Mouse (Mus musculus): ENCODE results near the gene Jarid2. TPM values are rescaled to one million over a fixed set of nuclear protein-coding genes. Genes with fewer than 3 reads are reported as not detected.

The Jarid2 gene
- total RNA-seq, 2 experiments from 2014 or later, result 23.0 to 27.5 TPM

DNA sequence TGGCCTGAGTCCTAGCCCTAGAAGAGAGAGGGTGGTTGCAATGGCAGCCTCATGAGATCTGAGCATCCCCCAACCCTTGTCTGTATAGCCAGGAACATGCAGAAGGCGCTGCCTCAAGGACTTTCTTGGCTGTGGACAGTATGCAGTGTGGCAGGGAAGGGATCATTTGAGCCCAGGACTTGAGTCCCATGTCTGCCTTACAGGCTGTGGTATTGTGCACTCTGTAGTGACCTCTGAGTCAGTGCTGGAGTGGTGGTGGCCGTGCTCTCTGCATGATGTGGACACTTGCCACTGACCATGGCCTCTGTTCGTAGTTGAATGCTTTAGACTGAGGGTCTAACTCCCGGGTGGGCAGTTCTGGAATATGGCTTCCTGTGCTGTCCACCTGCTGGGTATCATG, 187.9 kb downstream of the Jarid2 start:
- no peak for DNase-seq

DNA sequence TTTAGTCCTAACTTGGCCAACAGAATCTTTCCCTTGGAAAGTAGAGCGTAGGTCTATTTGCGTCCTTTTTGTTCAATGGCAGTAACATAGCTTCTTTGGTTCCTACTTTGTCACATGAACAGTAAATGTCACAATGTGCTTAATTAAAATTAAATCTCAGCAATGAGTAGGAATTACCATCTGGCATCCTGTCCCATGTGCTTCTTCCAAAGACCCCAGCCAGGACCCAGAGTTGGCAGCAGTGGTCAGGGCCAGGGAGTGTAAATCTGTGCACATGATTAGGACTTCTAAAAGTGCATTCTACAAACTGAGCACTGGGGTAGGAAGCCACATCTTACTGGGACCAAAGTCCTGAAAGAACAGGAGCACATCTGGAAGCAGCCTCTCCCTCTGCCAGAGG, 189.0 kb downstream of the Jarid2 start:
- DNase-seq, result no peak

GRCm38 (mm10) chr13:44921095-44921494, 191.8 kb downstream of the Jarid2 start:
- no peak for DNase-seq

DNA sequence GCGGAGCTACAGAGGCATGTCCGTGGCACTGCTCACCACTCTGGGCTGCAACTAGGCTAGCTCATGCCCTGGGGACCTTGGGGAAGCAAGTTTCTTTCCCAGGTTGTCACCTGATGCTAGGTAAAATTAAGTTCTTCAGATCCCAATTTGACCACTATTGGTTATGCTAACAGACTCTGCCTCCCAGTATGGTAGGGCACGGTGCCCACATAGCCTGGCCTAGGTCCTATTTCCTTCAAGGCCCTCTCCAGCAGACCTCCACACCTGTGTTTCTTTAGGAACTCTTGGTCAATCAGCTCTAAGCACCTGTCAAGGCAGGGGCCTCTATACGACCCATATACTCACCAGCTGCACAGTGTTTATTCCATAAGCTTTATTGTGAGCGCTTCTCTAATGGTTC, 192.4 kb downstream of the Jarid2 start:
- no peak for DNase-seq

GRCm38 (mm10) chr13:44924042-44924441, 194.8 kb downstream of the Jarid2 start:
- DNase-seq, result no peak

DNA sequence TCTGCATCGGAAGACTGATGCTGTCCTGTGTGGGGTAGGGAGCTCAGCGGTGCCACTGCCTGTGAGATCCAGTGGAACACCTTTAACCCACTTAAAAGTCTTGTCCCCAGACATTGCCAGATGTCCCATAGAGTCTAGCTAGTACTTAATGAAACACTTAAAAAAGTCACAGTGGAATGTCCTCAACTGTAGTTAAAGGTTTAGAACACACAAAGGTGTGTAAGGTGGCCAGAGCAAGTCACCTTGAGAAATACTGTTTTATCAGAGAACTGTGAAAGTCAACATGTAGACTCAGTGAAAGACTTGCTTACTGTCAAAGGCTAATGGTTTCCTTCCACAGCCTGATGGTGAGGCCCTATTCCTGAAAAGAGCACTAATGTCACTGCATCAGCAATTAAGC, 195.9 kb downstream of the Jarid2 start:
- DNase-seq, result no peak

DNA sequence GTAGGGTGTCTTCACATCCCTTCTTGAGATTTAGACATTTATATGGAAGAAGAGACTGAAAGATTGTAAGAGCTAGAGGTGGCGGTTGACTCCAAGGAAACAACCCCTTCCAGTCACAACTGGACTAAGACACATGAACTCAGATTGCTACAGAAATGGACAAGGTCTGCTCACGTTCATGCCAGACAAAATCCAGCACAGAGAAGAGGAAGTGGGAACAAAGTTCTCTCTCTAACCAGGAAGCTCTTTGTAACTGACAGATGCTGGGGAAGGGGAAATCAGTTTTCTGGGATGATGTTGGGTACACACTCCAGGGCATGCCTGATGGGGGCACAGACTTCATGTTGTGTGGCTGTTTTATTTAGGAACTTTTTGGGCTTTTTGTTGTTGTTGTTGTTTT, 197.0 kb downstream of the Jarid2 start:
- no peak for DNase-seq

- no peak for DNase-seq
These were observed 203.3 kb downstream of the Jarid2 start for GRCm38 (mm10) chr13:44932307-44933264.

GRCm38 (mm10) chr13:44933575-44933974, 204.3 kb downstream of the Jarid2 start:
- no peak for DNase-seq

- no peak for DNase-seq
These were observed 208.4 kb downstream of the Jarid2 start for GRCm38 (mm10) chr13:44937681-44938080.

DNA sequence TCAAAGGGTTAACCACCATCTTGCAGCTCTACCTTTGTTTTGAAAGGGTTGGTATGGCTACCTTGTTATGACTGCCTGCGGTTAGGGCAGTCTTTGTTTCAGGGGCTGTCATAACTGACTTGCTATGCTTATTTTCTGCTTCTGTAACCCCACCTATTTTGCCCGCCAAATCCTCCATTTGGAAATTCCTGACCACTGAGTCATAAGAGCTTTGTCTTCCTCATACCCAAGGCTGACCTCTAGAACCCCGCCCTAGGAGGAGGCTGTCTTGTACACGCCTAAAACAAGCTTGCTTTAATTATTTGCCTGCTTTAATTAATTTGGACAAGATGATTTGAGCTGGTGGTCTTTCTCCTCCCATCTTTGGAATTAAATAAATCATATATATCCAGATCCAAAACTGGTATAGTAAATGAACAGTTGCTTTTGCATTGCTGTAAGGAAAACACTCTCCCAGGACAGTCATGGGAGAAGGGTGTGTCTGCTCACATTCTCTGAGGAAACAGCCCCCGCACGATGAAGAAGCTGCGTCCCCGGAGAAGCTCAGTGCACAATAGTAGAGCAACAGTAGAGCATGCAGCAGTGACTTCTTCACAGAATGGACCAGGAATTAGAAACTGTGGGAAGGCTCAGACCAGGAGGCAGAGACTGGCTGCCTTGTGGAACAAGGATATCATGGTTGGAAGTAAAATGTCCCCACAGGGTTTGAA, 210.2 kb downstream of the Jarid2 start:
- no peak for DNase-seq

GRCm38 (mm10) chr13:44943618-44944017, 214.3 kb downstream of the Jarid2 start:
- DNase-seq, result no peak

DNA sequence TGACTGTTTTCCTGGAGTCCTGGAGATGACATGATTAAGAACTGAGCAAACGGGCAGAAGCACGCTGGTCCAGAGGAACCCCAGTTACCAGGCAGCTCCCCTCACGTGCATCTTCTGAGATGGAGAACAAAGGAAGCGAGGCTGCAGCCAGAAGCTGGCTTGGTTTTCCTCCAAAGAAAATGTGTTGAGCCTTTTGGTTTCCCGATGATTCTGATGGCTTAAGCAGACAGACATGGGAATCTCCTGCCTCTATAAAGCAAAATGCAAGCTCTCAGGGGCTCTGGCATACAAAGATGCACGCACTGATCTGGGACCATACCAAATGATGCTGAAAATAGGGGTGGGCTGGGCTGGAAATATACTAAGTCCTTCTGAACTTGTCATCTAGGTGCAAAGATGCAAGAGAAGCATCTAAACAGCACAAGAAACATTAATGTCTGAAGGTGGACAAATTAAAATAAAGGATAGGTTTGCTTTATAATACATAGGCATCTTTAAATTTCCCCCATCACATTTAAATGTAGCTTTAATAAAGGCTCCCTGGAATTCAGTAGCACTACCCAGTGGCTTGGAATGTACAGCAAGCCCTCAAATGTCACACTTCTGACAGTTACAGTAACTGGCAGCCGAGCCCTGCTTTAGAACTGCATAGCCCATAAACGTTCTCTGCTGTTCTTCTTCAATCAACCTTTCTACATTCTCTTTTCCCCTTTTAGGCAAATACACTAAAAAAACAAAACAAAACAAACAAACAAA, 217.8 kb downstream of the Jarid2 start:
- DNase-seq, result no peak

DNA sequence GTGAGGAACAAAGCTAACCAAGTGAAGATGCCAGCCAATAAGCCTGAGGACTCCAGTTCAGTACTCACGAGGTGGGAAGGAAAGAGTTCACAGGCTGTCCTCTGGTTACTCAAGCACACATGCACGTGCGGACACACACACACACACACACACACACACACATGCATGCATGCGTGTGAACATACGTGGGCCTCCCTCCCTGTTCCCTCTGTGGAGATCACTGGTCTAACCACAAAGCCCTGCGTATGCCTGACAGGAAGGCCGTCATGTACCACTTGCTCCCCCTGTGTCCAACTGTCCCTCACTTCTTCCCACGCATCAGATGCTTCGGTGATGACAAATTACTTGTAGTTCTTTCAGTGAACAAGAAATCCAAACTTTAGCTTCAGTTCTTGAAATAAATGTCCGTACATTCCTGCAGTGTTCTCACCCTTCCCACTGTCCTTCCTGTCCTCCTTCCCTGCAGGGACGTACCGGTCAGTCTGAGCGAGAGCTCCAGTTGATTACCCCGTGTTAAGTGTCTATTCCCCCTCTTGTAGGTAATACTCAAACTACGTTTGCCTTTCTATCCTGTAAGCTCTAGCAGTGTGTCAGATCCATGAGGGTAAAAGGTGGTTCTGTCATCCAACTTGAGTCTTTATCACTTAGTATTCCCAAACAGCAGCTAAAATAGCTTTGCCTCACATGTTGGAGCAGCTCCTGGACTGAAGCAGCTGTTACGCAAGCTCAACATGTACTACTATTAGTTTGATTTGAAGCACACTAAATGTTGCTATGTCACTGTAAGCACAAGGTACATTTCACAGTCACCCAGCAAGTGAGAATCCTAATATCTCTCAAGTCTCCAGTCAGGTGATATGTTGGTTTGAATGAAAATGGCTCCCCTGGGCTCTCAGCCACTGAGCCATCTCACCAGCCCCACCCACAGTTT, 219.3 kb downstream of the Jarid2 start:
- DNase-seq, result no peak

DNA sequence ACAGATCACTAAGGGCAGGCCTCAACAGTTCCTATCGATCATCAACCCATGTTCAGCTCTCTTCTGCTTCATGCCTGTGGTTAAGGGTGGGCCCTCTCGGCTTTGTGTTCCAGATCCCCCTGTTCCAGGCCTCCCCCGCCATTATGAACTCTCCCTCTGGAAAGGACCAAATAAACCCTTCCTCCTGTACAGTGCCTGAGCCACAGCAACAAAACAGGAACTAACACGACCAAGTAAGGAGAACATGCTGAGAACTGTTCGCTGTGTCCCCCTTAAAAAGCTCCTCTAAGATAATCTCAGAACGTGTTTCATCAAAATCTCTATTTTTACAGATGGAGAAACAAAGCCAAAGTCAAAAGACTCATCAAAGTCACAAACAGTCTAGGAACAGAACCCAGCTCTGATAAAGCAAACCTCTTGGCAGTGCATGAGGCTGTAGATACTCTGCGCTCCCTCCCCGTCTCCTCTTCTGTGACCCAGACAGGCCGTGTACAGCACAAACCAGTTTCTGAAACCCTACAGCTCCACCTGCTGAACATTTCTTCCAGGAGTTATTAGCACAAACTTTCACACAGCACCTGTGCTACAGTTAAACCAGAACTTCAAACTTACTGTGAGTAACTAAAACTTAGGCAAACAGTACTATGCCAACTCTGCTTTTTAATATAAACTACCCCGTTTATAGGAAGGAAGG, 223.3 kb downstream of the Jarid2 start:
- no peak for DNase-seq

- DNase-seq, result no peak
These were observed 224.4 kb downstream of the Jarid2 start for GRCm38 (mm10) chr13:44953546-44954231.

DNA sequence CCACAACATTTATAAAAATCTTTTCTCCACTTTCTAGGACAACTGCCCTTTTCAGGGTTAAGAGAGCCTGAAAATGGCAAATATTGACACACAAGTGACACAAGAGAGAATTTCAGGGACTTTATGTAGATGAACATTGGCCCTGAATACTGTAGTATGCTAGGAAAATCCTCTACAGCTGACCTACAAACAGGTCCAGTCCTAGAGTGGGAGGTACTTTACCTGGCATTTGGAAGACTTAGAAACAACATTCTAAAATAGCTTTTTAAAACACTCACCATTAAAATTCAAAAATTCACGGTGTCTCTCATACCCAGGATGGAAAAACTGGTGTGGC, 224.9 kb downstream of the Jarid2 start:
- no peak for DNase-seq

DNA sequence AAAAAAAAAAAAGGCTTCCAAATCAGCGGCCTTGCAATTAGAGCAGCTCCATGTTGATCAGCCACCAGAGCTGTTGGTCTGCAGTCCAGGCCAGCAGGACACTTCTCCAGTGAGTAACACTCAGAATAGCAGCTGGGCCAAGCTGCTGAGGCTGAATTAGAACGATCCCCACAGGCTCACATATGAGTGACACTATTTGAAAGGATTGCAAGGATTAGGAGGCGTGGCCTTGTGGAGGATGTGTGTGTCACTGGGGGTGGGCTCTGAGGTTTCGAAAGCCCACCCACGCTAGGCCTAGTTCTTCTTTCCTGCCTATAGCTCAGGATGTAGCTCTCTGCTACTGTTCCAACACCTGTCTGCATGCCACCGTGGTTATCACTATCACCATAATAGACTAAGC, 226.5 kb downstream of the Jarid2 start:
- no peak for DNase-seq

DNA sequence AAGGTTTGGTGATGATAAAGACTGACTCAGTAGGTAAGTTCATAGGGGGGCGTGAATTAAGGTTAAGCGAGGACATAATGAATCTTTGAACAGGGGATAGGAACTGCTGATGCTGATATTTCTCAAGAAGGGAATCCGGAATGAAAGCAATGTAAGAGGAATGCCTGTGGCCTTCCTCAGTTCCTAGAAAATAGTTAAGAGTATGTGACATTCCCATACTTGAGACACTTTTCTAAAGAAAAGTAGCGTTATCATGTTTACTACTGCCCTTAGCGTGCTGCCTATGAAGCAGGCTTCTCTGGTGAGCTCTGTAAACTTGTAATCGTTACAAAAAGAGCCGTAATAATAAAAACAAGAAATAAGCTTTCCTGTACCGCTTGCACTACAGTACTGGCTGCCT, 227.8 kb downstream of the Jarid2 start:
- no peak for DNase-seq

DNA sequence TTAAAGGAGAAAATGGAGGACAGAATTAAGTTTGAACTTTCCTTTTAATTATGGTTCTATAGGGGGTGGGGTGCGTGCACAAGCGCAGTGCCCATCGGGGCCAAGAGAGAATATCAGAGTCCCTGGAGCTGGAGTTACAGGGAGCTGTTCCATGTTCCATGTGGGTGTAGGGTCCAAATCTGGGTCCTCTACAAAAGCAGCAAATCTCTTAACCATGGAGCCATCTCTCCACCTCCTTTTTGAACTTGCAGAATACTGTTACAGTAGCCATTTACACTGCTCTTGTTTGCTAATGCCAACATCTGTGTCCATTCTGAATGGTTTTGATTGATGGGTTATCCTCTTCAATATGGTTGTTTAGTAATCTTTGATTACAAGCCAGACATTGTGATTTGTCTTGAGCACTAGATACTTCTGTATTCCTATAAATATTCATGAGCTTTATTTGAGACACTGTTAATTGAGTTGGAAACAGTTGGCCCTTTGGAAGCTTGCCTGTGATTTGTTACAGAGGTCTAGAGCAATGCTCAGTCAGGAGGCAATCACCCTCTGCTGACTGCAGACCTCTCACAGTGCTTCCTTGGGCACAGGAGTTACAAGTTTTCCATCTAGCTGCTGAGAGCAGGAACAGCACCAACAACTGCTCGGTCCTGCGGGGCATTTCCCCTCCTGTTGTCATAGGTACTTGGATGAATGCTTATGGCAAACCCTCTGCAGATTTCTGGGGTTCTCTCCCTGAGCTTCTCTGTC, 231.4 kb downstream of the Jarid2 start:
- no peak for DNase-seq
